Mouse (Mus musculus) embryonic fibroblast, embryonic 13.5 days (primary cell): ENCODE measurements around the gene Gemin5.

Source experiments
- CTCF ChIP-seq: IDR thresholded peaks from 2 replicates; pipeline ENCODE4 v1.5.1; 2011; ENCODE audit warnings: mild to moderate bottlenecking, control low read depth, low read length, moderate library complexity, borderline replicate concordance; ENCODE audit not compliant: insufficient read depth
- POLR2A ChIP-seq: IDR thresholded peaks from 2 replicates; pipeline ENCODE4 v1.6.1; 2011; ENCODE audit warnings: low read depth, mild to moderate bottlenecking, control low read depth, low read length, moderate library complexity

DNA sequence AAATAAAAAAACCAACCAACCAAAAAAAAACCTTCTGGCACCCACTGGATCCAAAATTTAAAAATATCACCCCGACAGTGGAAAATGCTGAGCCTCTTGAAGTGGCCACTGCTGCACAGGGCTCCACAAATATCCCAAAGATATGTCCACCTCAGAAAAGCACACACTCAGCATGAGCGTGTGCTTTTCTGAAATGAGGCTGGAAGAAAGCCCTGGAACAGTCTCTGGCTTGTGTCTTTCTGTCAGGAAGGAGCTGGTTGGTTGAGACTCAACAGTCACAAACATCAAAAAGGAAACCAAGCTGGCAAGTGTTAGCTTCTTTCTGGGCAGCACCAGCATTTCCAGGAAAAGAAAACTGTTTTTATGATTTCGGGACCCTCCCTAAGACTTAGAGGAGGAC lies 25.0 kb upstream of the Gemin5 start:
- TF ChIP-seq CTCF (no peak), POLR2A (no peak)
